Mouse (Mus musculus): Measurements from ENCODE around the gene Ankib1.

The Ankib1 gene

GRCm38 (mm10) chr5:3802433-3803291 lies at the start of gene Ankib1, which contains the start of gene Krit1:
Ankib1 (minus strand) TSS chr5:3802925.
Krit1 (plus strand) TSS chr5:3803184.
- TF ChIP-seq GATA4 (IDR thresholded peaks at IDR 0.05; ENCODE audit: insufficient replicate concordance, low read length) = no peak

GRCm38 (mm10) chr5:3845026-3845425 lies 42.3 kb upstream of the Ankib1 start, which contains the start of gene Lrrd1:
Lrrd1 (plus strand) TSS chr5:3845173.
- TF ChIP-seq GATA4 (IDR thresholded peaks at IDR 0.05; ENCODE audit: insufficient replicate concordance, low read length) = no peak

- no peak for TF ChIP-seq GATA4 (IDR thresholded peaks at IDR 0.05; ENCODE audit: insufficient replicate concordance, low read length)
Observed at GRCm38 (mm10) chr5:3834107-3834506, 31.4 kb upstream of the Ankib1 start.

- TF ChIP-seq GATA4 (IDR thresholded peaks at IDR 0.05; ENCODE audit: insufficient replicate concordance, low read length) = no peak
Observed at GRCm38 (mm10) chr5:3808472-3808871, 5.7 kb upstream of the Ankib1 start.

- TF ChIP-seq GATA4 (IDR thresholded peaks at IDR 0.05; ENCODE audit: insufficient replicate concordance, low read length) = no peak
Observed at GRCm38 (mm10) chr5:3803292-3804165, 804 bp upstream of the Ankib1 start.

GRCm38 (mm10) chr5:3801672-3802432 lies 873 bp downstream of the Ankib1 start:
- no peak for TF ChIP-seq GATA4 (IDR thresholded peaks at IDR 0.05; ENCODE audit: insufficient replicate concordance, low read length)

GRCm38 (mm10) chr5:3800881-3801280 lies 1.8 kb downstream of the Ankib1 start:
- TF ChIP-seq GATA4 (IDR thresholded peaks at IDR 0.05; ENCODE audit: insufficient replicate concordance, low read length) = no peak

GRCm38 (mm10) chr5:3800041-3800440 lies 2.7 kb downstream of the Ankib1 start:
- TF ChIP-seq GATA4 (IDR thresholded peaks at IDR 0.05; ENCODE audit: insufficient replicate concordance, low read length) = no peak

GRCm38 (mm10) chr5:3791048-3791447 lies 11.7 kb downstream of the Ankib1 start:
- TF ChIP-seq GATA4 (IDR thresholded peaks at IDR 0.05; ENCODE audit: insufficient replicate concordance, low read length) = no peak

- no peak for TF ChIP-seq GATA4 (IDR thresholded peaks at IDR 0.05; ENCODE audit: insufficient replicate concordance, low read length)
Observed at GRCm38 (mm10) chr5:3787548-3787947, 15.2 kb downstream of the Ankib1 start.

GRCm38 (mm10) chr5:3784751-3785496 lies 17.8 kb downstream of the Ankib1 start:
- no peak for TF ChIP-seq GATA4 (IDR thresholded peaks at IDR 0.05; ENCODE audit: insufficient replicate concordance, low read length)

GRCm38 (mm10) chr5:3783947-3784681 lies 18.6 kb downstream of the Ankib1 start:
- TF ChIP-seq GATA4 (IDR thresholded peaks at IDR 0.05; ENCODE audit: insufficient replicate concordance, low read length) = no peak

- TF ChIP-seq GATA4 (IDR thresholded peaks at IDR 0.05; ENCODE audit: insufficient replicate concordance, low read length) = no peak
Observed at GRCm38 (mm10) chr5:3782670-3783069, 20.1 kb downstream of the Ankib1 start.

GRCm38 (mm10) chr5:3772017-3772416 lies 30.7 kb downstream of the Ankib1 start:
- no peak for TF ChIP-seq GATA4 (IDR thresholded peaks at IDR 0.05; ENCODE audit: insufficient replicate concordance, low read length)

Data from liver, adult (tissue).